12 mouse cellular contexts compared by ENCODE assay signal in the genomic region with DNA sequence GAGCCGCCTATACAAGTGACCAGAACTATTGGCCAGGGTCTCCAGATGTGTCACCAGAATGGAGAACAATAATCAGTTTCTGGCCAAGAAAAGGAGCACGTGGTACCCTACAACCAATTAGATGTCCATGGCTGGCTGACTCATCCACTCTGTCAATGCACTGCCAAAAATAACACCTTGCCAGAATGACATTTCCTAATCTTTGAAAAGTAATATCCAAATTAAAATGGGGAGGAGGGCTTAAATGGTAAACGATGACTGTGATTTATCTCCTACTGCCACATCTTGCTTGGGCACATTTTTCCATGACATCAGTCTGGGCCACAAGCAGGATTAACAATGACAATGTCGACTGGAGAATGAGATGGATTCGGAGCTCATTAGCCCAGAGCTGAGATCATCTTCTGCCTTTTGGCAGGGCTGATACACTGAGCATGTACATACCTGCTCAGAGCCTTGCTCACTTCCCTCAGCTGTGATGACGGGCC.
A peak's percentile ranks its signal among the peaks of the same experiment; 100 is the strongest.
DNase-seq lines count a peak whose midpoint lies in the region; ATAC-seq and TF ChIP-seq lines count a peak whose summit lies in the region.
"Had no signal": no experiment of that assay in that cellular context is flagged by ENCODE, and none has a peak within 500 bp of the region (broad histone marks: within the 10 kb centered on the region; RNA-seq: fewer than 3 reads in every experiment).

No protein-coding gene starts in this region.

- no peaks in the 10 kb centered on the region for H3K79me2 ChIP-seq in C2C12 (ENCODE audit: control insufficient read depth, insufficient read depth)

- H3ac ChIP-seq in C2C12 (ENCODE audit: control insufficient read depth, insufficient read length, low read depth) = no peak overlapping the region

- no peaks in the 10 kb centered on the region for H3K27me3 ChIP-seq in hindbrain, embryonic 13.5 days
- no peaks in the 10 kb centered on the region for H3K27me3 ChIP-seq in hindbrain, embryonic 11.5 days (ENCODE audit: control insufficient read depth, insufficient read depth, low read length)
- no peaks in the 10 kb centered on the region for H3K27me3 ChIP-seq in C2C12 (ENCODE audit: control insufficient read depth, insufficient read depth, insufficient read length)
- no peaks in the 10 kb centered on the region for H3K27me3 ChIP-seq in heart, postnatal 0 days (ENCODE audit: control insufficient read depth, insufficient read depth, low read length)
- H3K27me3 ChIP-seq: stomach, embryonic 15.5 days had no signal

- no peak overlapping the region for H3K4me2 ChIP-seq in hindbrain, embryonic 13.5 days
- H3K4me2 ChIP-seq in hindbrain, embryonic 11.5 days (replicated peaks; ENCODE audit: low read depth, low read length) = no peak overlapping the region
- no peak overlapping the region for H3K4me2 ChIP-seq in heart, postnatal 0 days (ENCODE audit: low read depth, low read length)
- H3K4me2 ChIP-seq: liver, embryonic 11.5 days; stomach, embryonic 15.5 days had no signal

- H3K9me3 ChIP-seq in hindbrain, embryonic 13.5 days = no peaks in the 10 kb centered on the region
- no peaks in the 10 kb centered on the region for H3K9me3 ChIP-seq in hindbrain, embryonic 11.5 days (ENCODE audit: control insufficient read depth, low read length)
- H3K9me3 ChIP-seq in heart, postnatal 0 days (replicated peaks; ENCODE audit: control insufficient read depth, low read length) = no peaks in the 10 kb centered on the region
- H3K9me3 ChIP-seq: stomach, embryonic 15.5 days had no signal

- peaks cover 97% of the 10 kb centered on the region for H3K4me1 ChIP-seq in hindbrain, embryonic 13.5 days (replicated peaks)
- H3K4me1 ChIP-seq in hindbrain, embryonic 11.5 days (replicated peaks; ENCODE audit: control insufficient read depth, insufficient read depth, low read length) = peaks cover 14% of the 10 kb centered on the region
- peaks cover 43% of the 10 kb centered on the region for H3K4me1 ChIP-seq in heart, postnatal 0 days (ENCODE audit: control insufficient read depth, insufficient read depth)
- H3K4me1 ChIP-seq: stomach, embryonic 15.5 days had no signal

- H3K79me3 ChIP-seq in C2C12 (ENCODE audit: low read depth) = no peaks in the 10 kb centered on the region

- no peaks in the 10 kb centered on the region for H3K36me3 ChIP-seq in hindbrain, embryonic 13.5 days
- H3K36me3 ChIP-seq in hindbrain, embryonic 11.5 days (ENCODE audit: control insufficient read depth, insufficient read depth, low read length) = no peaks in the 10 kb centered on the region
- H3K36me3 ChIP-seq in C2C12 (ENCODE audit: control insufficient read depth, insufficient read depth) = no peaks in the 10 kb centered on the region
- no peaks in the 10 kb centered on the region for H3K36me3 ChIP-seq in heart, postnatal 0 days (replicated peaks; ENCODE audit: control insufficient read depth, insufficient read depth, low read length)
- H3K36me3 ChIP-seq: stomach, embryonic 15.5 days had no signal

- no peak for TF ChIP-seq CTCF in C2C12 (IDR thresholded peaks at IDR 0.05; ENCODE audit: control insufficient read depth, insufficient read depth, insufficient read length)
- TF ChIP-seq CTCF in heart, postnatal 0 days (IDR thresholded peaks at IDR 0.05; ENCODE audit: low read depth) = no peak

- no peak overlapping the region for H3K9ac ChIP-seq in hindbrain, embryonic 13.5 days
- no peak overlapping the region for H3K9ac ChIP-seq in hindbrain, embryonic 11.5 days (ENCODE audit: low read depth, low read length)
- no peak overlapping the region for H3K9ac ChIP-seq in heart, postnatal 0 days (replicated peaks; ENCODE audit: low read depth, low read length)
- H3K9ac ChIP-seq: stomach, embryonic 15.5 days had no signal

- H3K27ac ChIP-seq in hindbrain, embryonic 13.5 days = peak overlapping the region; percentile 66
- no peak overlapping the region for H3K27ac ChIP-seq in hindbrain, embryonic 11.5 days (ENCODE audit: low read depth, low read length)
- peak overlapping the region; percentile 55 for H3K27ac ChIP-seq in heart, postnatal 0 days (ENCODE audit: low read depth)
- H3K27ac ChIP-seq: macrophage; stomach, embryonic 15.5 days had no signal

- TF ChIP-seq EP300 in heart, postnatal 0 days (IDR thresholded peaks at IDR 0.05; ENCODE audit: low read depth) = no peak

- no peak for ATAC-seq in hindbrain, embryonic 13.5 days (ENCODE audit: low FRiP score)
- no peak for ATAC-seq in hindbrain, embryonic 11.5 days (ENCODE audit: low FRiP score)
- peak; percentile 76 for ATAC-seq in heart, postnatal 0 days (ENCODE audit: insufficient read depth, low read depth)
- no peak for ATAC-seq in frontal cortex, adult (ENCODE audit: low TSS enrichment)

- no peak for DNase-seq in hindbrain, embryonic 11.5 days (ENCODE audit: low spot score)
- peak; percentile 22 for DNase-seq in adipocyte (ENCODE audit: low spot score)
- peak; percentile 79 for DNase-seq in heart, postnatal 0 days (ENCODE audit: low spot score)
- DNase-seq in kidney, postnatal 25 days = no peak
- DNase-seq: kidney, adult 8-10 months; layer of hippocampus, postnatal 36 days had no signal

- 68% methylated on average over 6 of the region's 6 CpGs for WGBS in hindbrain, embryonic 13.5 days
- 80% methylated on average over 6 of the region's 6 CpGs for WGBS in hindbrain, embryonic 11.5 days
- WGBS in heart, postnatal 0 days = 22% methylated on average over 6 of the region's 6 CpGs

- no peak overlapping the region for H3K4me3 ChIP-seq in hindbrain, embryonic 13.5 days
- H3K4me3 ChIP-seq in hindbrain, embryonic 11.5 days (ENCODE audit: low read depth, low read length) = no peak overlapping the region
- H3K4me3 ChIP-seq in C2C12 (ENCODE audit: insufficient read depth, poor library complexity, severe bottlenecking) = no peak overlapping the region
- no peak overlapping the region for H3K4me3 ChIP-seq in heart, postnatal 0 days (ENCODE audit: low read depth, low read length)
- H3K4me3 ChIP-seq: stomach, embryonic 15.5 days had no signal

TF ChIP-seq in C2C12, 6 proteins besides CTCF, POLR2A, EP300 and RAD21:
- TF ChIP-seq CEBPB (IDR thresholded peaks at IDR 0.05; ENCODE audit: low read depth) = peak; percentile 61
- TF ChIP-seq MYOD1 (IDR thresholded peaks at IDR 0.05; ENCODE audit: control insufficient read depth, insufficient read length, low read depth) = no peak
- TF ChIP-seq MAX (IDR thresholded peaks at IDR 0.05) = no peak
- peak; percentile 48 for TF ChIP-seq FOSL1 (IDR thresholded peaks at IDR 0.05; ENCODE audit: insufficient read depth, low read length, poor library complexity, severe bottlenecking)
- TF ChIP-seq MYOG (IDR thresholded peaks at IDR 0.05; ENCODE audit: control insufficient read depth, extremely low read depth, insufficient read length) = no peak
- TF ChIP-seq USF1 (IDR thresholded peaks at IDR 0.05; ENCODE audit: low read depth) = peak; percentile 99

Comparison
In these comparisons a context has a peak if more than half of its experiments do, and no peak if none do; other contexts are left out.
1. DNase-seq: peak in adipocyte (single experiment) and heart, postnatal 0 days (single experiment); none in hindbrain, embryonic 11.5 days (single experiment) and kidney, postnatal 25 days (0 of 2).